Mouse (Mus musculus) layer of hippocampus, adult 2 months (tissue): ENCODE measurements at regions not wholly inside any gene's neighbourhood (a gene's known extent, or its start where the extent isn't known, plus 50 kb on each side); places are given as distances from the start of the nearest gene placed in this dataset.

Experiments
- DNase-seq, 2 experiments: peaks; one replicate each; pipeline ENCODE4 v3.0.0; 2022; ENCODE audit warnings: low spot score in 2 of 2
- H3K27ac ChIP-seq: fragments of 200-600 bp; 2 replicates; pipeline ENCODE4 v1.8.1; 2022
- H3K4me3 ChIP-seq: fragments of 200-600 bp; 2 replicates; pipeline ENCODE4 v1.8.1; 2022; ENCODE audit warnings: mild to moderate bottlenecking
- CTCF ChIP-seq: fragments of 200-600 bp; conservative IDR thresholded peaks from 2 replicates; pipeline ENCODE4 v1.8.1; 2022; ENCODE audit warnings: antibody characterized with exemption, mild to moderate bottlenecking, moderate library complexity

DNA sequence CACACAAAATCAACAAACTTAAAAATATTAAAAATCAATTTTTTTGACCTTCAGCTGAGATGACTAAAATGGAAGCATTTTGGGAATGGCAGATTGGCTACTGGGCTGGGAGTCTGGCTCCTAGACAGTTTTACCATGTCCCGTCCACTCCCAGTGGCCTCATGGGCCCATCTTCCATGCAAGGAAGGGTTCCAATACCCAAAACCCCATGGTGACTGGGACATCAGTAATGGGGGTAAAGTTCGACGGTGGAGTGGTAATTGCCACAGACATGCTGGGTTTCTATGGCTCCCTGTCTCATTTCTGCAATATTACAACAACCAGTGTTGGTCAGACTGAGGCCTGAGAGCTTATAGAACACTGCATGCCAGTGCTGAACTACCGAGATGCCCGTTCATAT lies 82.2 kb downstream of the Il20rb start:
- Histone ChIP-seq H3K27ac (no peak overlapping the region), H3K4me3 (no peak overlapping the region)
- no peak for TF ChIP-seq CTCF
- no peak for DNase-seq

DNA sequence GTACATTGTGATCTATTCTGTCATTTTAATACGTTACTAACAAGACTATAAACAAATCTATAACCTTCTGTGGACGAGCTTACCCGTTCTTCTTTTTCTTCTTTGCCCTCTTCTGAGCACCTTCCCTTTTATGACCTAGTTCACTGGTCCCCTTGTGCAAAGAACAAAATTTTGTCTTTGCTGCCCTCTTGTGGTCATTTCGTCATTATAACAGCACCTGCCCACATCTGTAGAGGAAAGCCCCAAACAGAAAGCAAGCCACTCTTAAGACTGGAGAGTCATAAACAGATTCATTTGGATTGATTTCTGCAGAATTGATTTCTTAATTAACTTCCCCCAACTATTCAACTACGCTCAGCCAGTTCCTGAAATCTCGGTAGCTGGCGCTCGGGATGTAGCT lies 86.2 kb downstream of the Il20rb start:
- TF ChIP-seq CTCF: peak; percentile 83
- Histone ChIP-seq H3K27ac (no peak overlapping the region), H3K4me3 (no peak overlapping the region)
- peak; percentile 55 to 67 for DNase-seq

DNA sequence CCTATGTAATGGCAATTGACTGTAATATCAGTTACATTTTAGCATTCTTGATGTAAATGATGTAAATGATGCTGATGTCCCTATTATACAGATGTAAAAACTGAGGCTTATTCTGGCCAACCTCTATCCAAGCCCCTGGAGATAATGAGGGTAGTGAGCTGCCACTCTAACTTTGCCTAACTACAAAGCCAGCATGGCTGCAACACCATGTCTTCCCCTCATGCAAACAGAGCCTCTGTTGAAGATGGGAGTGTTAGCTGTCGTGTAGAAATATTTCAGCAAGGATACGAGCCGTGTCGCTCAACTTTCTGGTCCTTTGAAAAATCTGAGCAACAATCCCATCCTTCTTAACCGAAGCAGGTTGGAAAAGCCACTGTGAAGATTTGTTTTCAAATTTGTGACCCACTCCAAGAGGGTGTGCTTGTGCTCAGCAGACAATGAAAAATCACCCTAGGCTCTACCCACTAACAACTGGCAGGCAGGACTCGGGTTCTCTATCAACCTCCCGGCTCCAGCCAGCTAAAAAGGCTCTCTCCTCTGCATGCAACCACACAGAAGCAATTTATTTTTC lies 90.2 kb downstream of the Il20rb start:
- Histone ChIP-seq H3K4me3 (no peak overlapping the region), H3K27ac (no peak overlapping the region)
- no peak for TF ChIP-seq CTCF
- no peak for DNase-seq

DNA sequence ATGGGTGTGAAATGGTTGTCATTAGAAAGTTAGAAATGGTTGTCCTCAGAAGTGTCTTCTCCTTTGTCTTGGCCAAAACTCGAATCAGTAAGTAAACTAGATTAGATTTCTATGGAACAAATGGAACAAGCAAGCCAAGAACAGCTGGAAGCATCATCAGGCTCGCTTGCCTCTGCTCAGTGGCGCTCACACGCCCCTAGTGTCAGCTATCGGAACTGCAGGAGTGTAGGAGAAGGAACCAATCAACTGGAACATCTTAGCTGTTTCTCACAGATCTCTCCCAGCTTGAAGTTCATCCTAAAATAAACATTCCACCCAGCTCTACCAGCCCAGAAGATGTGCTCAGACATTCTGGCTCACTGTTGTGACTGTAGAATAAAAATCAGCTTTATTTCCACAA lies 90.9 kb downstream of the Il20rb start:
- Histone ChIP-seq H3K4me3 (no peak overlapping the region), H3K27ac (no peak overlapping the region)
- peak; percentile 97 for TF ChIP-seq CTCF
- peak; percentile 37 to 74 for DNase-seq

DNA sequence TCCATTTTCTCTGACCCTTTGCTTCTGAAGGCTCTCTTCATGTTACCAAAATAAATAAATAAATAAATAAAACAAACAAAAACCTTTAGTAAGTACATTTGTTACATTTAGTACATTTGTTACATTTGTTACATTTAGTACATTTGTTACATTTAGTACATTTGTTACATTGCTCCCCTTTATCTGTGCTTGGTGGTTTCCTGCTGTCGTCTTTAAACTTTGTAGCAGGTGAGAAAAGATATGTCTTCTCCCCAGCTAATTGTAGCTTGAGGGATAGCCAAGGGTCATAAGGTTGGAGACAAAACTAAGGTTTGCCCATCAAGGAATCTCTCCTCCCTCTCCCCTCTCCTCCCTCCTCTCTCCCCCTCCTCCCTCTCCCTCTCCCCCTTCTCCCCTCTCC lies 92.0 kb downstream of the Il20rb start:
- TF ChIP-seq CTCF: no peak
- H3K27ac ChIP-seq: no peak overlapping the region
- no peak overlapping the region for H3K4me3 ChIP-seq
- DNase-seq: no peak

DNA sequence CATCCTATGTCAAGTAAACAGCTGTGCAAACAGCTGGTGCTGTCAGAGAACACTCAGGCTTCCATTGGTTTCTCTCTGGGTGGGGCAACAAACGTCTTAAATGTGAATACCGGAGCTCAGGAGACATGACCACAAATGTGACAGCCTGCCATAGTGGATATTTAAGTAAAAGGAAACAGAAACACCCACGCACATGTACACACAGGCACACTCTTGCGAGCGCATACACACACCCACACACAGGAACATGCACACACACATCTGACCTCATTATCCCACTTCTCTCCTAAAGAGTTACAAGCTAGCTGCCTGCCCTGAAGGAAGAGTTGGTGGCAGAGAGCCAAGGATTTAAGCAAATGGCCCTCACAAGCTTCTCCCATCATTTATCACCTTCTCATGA lies 92.4 kb downstream of the Il20rb start:
- TF ChIP-seq CTCF: no peak
- Histone ChIP-seq H3K4me3 (no peak overlapping the region), H3K27ac (no peak overlapping the region)
- no peak for DNase-seq

DNA sequence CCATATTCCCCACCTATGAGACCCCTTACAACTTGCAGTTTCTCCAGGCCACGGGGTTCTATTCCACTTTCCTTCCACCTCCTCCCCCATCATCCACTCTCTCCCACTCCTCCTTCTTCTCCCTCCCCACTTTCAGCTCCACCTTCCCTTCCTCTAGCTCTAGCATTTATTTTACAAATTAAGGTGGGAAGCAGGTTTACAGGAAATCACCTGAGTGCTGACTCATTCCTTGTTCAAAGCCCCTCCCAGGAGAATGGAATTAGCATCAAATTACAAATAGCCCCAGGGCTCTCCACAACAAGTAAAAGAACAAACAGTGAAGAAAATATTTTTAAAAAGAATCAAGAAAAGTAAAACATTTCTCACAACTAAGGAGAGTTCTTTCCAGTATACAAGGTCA lies 94.3 kb downstream of the Il20rb start:
- no peak for DNase-seq
- no peak for TF ChIP-seq CTCF
- no peak overlapping the region for H3K27ac ChIP-seq
- H3K4me3 ChIP-seq: no peak overlapping the region

DNA sequence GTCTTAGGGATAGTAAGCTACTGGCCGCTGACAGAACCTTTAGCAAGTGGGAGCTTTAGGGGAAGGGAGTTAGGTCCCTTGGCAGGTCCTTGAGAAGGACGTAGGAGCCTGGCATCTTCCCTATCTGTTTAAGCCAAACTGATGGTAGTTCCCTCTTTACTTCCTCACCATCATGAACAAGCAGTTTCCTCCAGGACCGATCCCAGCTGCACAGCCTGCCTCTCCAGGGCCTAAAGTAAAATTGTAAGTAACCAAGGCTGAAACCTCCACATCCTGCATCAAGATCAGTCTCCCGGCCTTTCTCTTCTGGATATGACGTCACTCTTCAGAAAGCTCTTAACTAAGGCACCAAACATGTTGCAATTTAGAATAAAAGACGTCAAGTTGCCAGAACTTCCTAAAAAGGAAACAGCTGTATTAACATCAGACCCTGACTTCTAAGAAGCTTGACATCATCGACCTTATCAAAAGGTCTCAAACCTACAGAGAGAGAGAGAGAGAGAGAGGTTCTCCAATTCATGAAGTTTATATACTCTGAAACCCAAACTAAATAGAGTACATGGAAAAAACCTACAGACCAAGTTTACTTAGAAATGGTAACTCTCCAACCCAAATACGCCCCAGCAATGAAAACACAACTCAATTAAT lies 94.9 kb downstream of the Il20rb start:
- no peak for TF ChIP-seq CTCF
- H3K4me3 ChIP-seq: no peak overlapping the region
- DNase-seq: no peak

DNA sequence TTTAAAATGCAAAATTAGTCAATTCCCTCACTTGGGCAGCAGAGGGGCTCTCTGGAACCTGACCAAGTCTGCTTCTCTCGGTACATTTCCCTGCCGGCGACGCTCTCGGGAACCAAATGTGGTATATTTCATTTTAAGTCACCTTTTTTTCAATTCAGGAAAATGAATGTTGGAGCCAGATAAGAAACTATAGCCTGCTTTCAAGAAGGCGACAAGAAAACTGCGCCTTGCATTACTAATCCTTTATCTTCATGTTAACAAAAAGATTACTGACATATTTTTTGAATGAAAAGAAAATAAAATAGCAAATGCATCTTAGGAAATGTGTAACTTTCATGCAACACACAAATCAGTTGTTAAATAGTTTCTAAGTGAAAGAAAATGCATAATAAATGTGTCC lies 98.2 kb downstream of the Il20rb start:
- TF ChIP-seq CTCF: no peak
- no peak for DNase-seq
- no peak overlapping the region for H3K4me3 ChIP-seq
- H3K27ac ChIP-seq: no peak overlapping the region

More for the DNA sequence above, 94.9 kb downstream of the Il20rb start:
- no peak overlapping the region for H3K27ac ChIP-seq

DNA sequence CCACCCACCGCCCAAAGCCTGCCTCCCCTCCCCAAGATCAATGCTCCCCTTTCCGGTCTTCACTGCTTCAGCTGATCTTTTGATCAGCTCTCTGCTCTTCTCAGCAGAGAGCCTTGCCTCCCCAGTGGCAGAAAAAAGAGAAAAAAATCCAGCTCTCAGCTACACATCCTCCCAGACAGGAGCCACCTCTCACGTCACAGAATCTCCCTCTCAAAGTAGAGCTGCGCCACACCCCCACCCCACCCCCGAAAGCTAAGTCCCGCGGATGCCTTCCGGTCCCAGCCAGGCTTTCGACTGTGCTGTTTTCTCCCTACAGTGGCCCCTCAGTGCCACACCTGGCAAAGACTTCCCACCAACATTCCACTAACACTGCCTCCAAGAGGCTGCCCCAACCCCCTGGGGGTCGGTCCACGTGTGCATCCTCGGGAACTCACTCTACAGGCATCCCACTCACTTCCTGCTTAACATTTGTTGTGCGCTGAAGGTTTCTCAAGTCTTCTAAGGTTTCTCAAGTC lies 99.4 kb downstream of the Il20rb start:
- no peak for TF ChIP-seq CTCF
- H3K27ac ChIP-seq: no peak overlapping the region

DNA sequence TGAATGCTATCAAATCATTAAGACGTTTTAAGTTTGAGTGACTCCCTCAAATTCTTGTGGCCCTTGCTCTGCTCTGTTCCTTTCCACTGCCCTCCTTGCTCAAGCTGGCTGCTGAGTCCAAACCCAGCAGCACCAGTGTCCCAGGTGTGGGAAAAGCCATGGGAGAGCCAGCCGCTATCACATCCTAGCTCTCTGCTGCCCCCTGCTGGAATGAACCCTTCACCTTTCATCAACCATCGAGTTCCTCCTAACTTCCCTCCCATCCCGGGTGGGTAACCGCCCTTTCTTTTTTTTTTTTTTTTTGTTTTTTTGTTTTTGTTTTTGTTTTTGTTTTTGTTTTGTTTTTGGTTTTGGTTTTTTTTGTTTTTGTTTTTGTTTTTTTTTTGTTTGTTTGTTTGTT lies 104.1 kb downstream of the Il20rb start:
- H3K27ac ChIP-seq: no peak overlapping the region
- TF ChIP-seq CTCF: peak; percentile 85
- no peak overlapping the region for H3K4me3 ChIP-seq
- peak; percentile 32 to 84 for DNase-seq

More for the DNA sequence above, 99.4 kb downstream of the Il20rb start:
- no peak for DNase-seq
- H3K4me3 ChIP-seq: no peak overlapping the region

DNA sequence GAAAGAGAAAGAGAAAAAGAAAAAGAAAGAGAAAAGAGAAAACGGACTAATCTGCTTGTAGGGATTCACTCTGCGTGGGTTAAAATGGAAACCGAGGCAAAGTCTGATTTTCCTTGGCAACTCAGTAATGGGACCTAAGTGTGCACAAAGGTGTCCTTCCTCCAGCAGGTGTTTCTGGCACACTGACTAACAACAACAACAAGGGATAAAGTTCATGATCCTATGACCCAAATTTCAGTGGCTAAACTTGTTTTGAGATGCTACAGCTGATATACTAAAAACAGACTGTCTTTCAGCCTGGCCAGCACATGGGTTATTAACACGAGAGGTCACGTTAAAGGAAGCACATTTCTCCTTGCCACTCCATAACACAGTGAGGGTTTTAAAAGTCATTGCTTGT lies 116.7 kb downstream of the Il20rb start:
- no peak for TF ChIP-seq CTCF
- H3K4me3 ChIP-seq: no peak overlapping the region

DNA sequence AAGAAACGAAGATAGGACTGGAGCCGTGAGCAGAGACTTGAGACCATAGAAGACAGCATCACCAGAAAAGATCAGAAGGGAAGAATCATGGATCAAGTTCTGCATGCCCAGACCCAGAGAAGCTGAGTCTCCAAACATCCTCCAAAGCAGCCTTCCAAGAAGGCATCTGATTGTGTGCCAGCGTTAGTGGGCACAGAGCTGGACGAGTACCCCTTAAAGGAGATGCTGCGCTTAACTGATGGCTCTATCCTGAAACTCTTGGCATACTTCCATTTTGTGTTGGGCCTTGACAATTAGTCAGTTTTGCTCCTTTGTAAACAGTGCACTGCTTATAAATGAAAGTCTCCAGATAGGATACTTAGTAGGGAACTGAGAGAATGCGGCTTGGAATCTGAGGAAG lies 119.8 kb downstream of the Il20rb start:
- no peak overlapping the region for H3K4me3 ChIP-seq
- no peak for TF ChIP-seq CTCF
- no peak overlapping the region for H3K27ac ChIP-seq
- no peak for DNase-seq

More for the DNA sequence above, 116.7 kb downstream of the Il20rb start:
- no peak overlapping the region for H3K27ac ChIP-seq
- DNase-seq: no peak
